Mouse (Mus musculus) right cerebral cortex, postnatal 25 days (tissue): ENCODE measurements at regions not wholly inside any gene's neighbourhood (a gene's known extent, or its start where the extent isn't known, plus 50 kb on each side); places are given as distances from the start of the nearest gene placed in this dataset.

Experiments used
- DNase-seq: peaks from one replicate; pipeline ENCODE4 v3.0.0; 2022

- DNase-seq, result no peak
Observed at GRCm38 (mm10) chr11:89145281-89145945, 71.8 kb downstream of the Gm525 start.

- no peak for DNase-seq
Observed at GRCm38 (mm10) chr11:89142527-89143154, 69.0 kb downstream of the Gm525 start.
